Mouse (Mus musculus) heart, postnatal 0 days (tissue): ENCODE results near the gene Trim2. TPM values are rescaled to one million over a fixed set of nuclear protein-coding genes. Genes with fewer than 3 reads are reported as not detected.
A peak's percentile ranks its signal among the peaks of the same experiment; 100 is the strongest.

Experiments
- ATAC-seq: fragments of 200-750 bp; cut with Nextera tagmentation; 2 replicates; pipeline ENCODE4 v1.8.0; 2017; ENCODE audit warnings: low read depth, moderate number of reproducible peaks, moderate library complexity; ENCODE audit not compliant: insufficient read depth
- DNase-seq: peaks from one replicate; pipeline ENCODE4 v3.0.0-alpha.2; 2016; ENCODE audit warnings: low spot score
- H3K27ac ChIP-seq: fragments of 300-500 bp; sonication (generic); 2 replicates; pipeline ENCODE4 v1.5.1; 2014; ENCODE audit warnings: low read depth, mild to moderate bottlenecking
- H3K27me3 ChIP-seq: fragments of 300-500 bp; sonication (generic); 2 replicates; pipeline ENCODE4 v1.6.1; 2014; ENCODE audit warnings: low read length, mixed read lengths; ENCODE audit not compliant: control insufficient read depth, insufficient read depth
- H3K36me3 ChIP-seq: fragments of 300-500 bp; sonication (generic); replicated peaks from 2 replicates; pipeline ENCODE4 v1.6.1; 2014; ENCODE audit warnings: low read length, mixed read lengths; ENCODE audit not compliant: control insufficient read depth, insufficient read depth
- H3K4me1 ChIP-seq: fragments of 300-500 bp; sonication (generic); 2 replicates; pipeline ENCODE4 v1.6.1; 2014; ENCODE audit warnings: antibody characterized with exemption; ENCODE audit not compliant: control insufficient read depth, insufficient read depth
- H3K4me2 ChIP-seq: fragments of 300-500 bp; sonication (generic); 2 replicates; pipeline ENCODE4 v1.6.1; 2014; ENCODE audit warnings: low read depth, mild to moderate bottlenecking, low read length, moderate library complexity
- H3K4me3 ChIP-seq: fragments of 300-500 bp; sonication (generic); 2 replicates; pipeline ENCODE4 v1.5.1; 2014; ENCODE audit warnings: low read depth, low read length
- H3K9ac ChIP-seq: fragments of 300-500 bp; sonication (generic); replicated peaks from 2 replicates; pipeline ENCODE4 v1.6.1; 2014; ENCODE audit warnings: low read depth, low read length, mixed read lengths
- H3K9me3 ChIP-seq: fragments of 300-500 bp; sonication (generic); replicated peaks from 2 replicates; pipeline ENCODE4 v1.6.1; 2016; ENCODE audit warnings: low read length; ENCODE audit not compliant: control insufficient read depth
- CTCF ChIP-seq: IDR thresholded peaks from 2 replicates; pipeline ENCODE4 v1.5.1; 2016; ENCODE audit warnings: antibody characterized with exemption, control low read depth, low read depth
- EP300 ChIP-seq: IDR thresholded peaks from 2 replicates; pipeline ENCODE4 v1.6.1; 2016; ENCODE audit warnings: antibody characterized with exemption, low read depth
- WGBS: fragments of 180-500 bp; shearing (Covaris S2); extraction: QIAGEN DNeasy Blood & Tissue Kit; methylation state at CpG from one replicate; pipeline ENCODE4 v1.1.7; 2014; 5-methylcytosine and 5-hydroxymethylcytosine counted together
- polyA plus RNA-seq: library from polyadenylated mRNA; unstranded; fragments of >200 nt; fragmentation: Nextera tagmentation; extraction: Ambion mirVana; gene quantifications from 2 replicates; pipeline ENCODE4 v1.2.1, GENCODE M21; 2015
- total RNA-seq: library from RNA; depleted of rRNA; stranded (reverse); fragments of >200 nt; gene quantifications from 2 replicates; pipeline ENCODE4 v1.2.3, GENCODE M21; 2014; ENCODE audit warnings: low replicate concordance

Trim2 gene
- total and polyA plus RNA-seq, 2 experiments from 2014 or later: 6.0 to 6.1 TPM

DNA sequence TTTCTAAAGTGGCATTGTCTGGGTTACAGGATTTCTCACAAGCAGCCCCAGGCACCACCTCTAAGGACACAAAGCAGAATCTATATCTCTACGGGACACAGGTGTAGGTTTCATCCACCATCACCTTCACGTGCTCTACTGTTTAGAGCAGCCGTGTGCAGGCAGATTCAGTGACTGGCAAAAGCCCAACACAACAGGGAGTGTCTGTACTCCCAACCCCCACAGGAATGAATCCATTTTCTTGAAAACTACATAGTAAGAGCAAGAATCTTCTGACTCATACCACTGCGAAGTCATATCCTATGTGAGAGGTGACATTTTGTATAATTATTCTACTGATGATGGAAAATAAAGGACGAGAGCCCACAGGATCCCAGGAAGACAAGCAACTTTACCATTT lies 5.6 kb upstream of the Trim2 start:
- Histone ChIP-seq H3K4me3 (no peak overlapping the region), H3K27ac (no peak overlapping the region), H3K36me3 (no peaks in the 10 kb centered on the region), H3K9me3 (no peaks in the 10 kb centered on the region), H3K9ac (no peak overlapping the region), H3K27me3 (no peaks in the 10 kb centered on the region), H3K4me1 (peaks cover 12% of the 10 kb centered on the region), H3K4me2 (no peak overlapping the region)
- no peak for ATAC-seq
- 68% methylated on average over 5 of the region's 5 CpGs for WGBS
- no peak for TF ChIP-seq EP300
- DNase-seq: no peak

DNA sequence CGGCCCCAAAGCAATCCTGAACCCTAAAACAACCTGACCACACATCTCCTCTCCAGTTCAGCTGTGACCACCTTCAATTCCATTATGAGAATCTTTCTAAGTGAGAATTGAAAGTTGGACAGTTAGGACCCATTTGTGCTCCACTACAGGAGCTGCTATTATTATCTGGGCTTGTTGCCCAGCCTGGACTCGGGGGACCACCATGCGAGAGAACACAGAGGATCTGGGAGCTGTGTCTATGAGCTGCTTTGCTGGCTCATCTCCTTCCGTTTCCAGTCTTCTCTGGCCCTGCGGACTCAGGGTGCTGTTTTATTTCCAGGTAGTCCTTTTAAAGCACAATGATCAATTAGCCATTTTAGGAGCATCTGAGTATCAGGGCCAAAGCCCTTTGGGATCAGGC lies 839 bp upstream of the Trim2 start:
- Histone ChIP-seq H3K4me2 (no peak overlapping the region), H3K4me1 (peaks cover 13% of the 10 kb centered on the region), H3K9ac (no peak overlapping the region), H3K36me3 (no peaks in the 10 kb centered on the region), H3K9me3 (no peaks in the 10 kb centered on the region), H3K27me3 (peaks cover 37% of the 10 kb centered on the region), H3K4me3 (no peak overlapping the region), H3K27ac (no peak overlapping the region)
- ATAC-seq: no peak
- TF ChIP-seq EP300 (no peak), CTCF (no peak)
- WGBS: 65% methylated on average over 5 of the region's 5 CpGs
- DNase-seq: no peak

GRCm38 (mm10) chr3:84305722-84306510 lies 761 bp downstream of the Trim2 start:
- TF ChIP-seq EP300: no peak
- no peak for TF ChIP-seq CTCF
- Histone ChIP-seq H3K4me1 (peaks cover 13% of the 10 kb centered on the region), H3K27me3 (peaks cover 40% of the 10 kb centered on the region), H3K36me3 (no peaks in the 10 kb centered on the region), H3K9ac (no peak overlapping the region), H3K4me3 (0 out of 2 replicates have a peak overlapping the region, but pooled peaks have one; percentile 49), H3K4me2 (no peak overlapping the region), H3K27ac (no peak overlapping the region), H3K9me3 (no peaks in the 10 kb centered on the region)
- DNase-seq (no peak), ATAC-seq (no peak)
- WGBS: 65% methylated on average over 15 of the region's 15 CpGs

GRCm38 (mm10) chr3:84305010-84305692 lies 1.5 kb downstream of the Trim2 start:
- no peaks in the 10 kb centered on the region for H3K9me3 ChIP-seq
- peaks cover 13% of the 10 kb centered on the region for H3K4me1 ChIP-seq
- peak overlapping the region; percentile 83 for H3K4me2 ChIP-seq
- TF ChIP-seq EP300 (no peak), CTCF (no peak)
- no peak overlapping the region for H3K9ac ChIP-seq
- DNase-seq (no peak), ATAC-seq (no peak)
- no peak overlapping the region for H3K27ac ChIP-seq
- peak overlapping the region; percentile 49 for H3K4me3 ChIP-seq
- no peaks in the 10 kb centered on the region for H3K36me3 ChIP-seq
- peaks cover 40% of the 10 kb centered on the region for H3K27me3 ChIP-seq
- WGBS: 4% methylated on average over 28 of the region's 28 CpGs

- peak; percentile 51; the same call in 1 of the 2 replicates for ATAC-seq
- H3K4me1 ChIP-seq: peaks cover 13% of the 10 kb centered on the region
These were observed 2.2 kb downstream of the Trim2 start for GRCm38 (mm10) chr3:84304339-84305009.

More at GRCm38 (mm10) chr3:84304339-84305009, 2.2 kb downstream of the Trim2 start:
- H3K36me3 ChIP-seq: no peaks in the 10 kb centered on the region
- TF ChIP-seq EP300 (no peak), CTCF (peak; percentile 43)
- no peak overlapping the region for H3K27ac ChIP-seq
- under 1% methylated on average over 32 of the region's 32 CpGs for WGBS
- H3K9ac ChIP-seq: peak overlapping the region; percentile 17; the same call in 1 of the 2 replicates
- H3K4me3 ChIP-seq: peak overlapping the region; percentile 49
- DNase-seq: peak; percentile 59
- peak overlapping the region; percentile 83 for H3K4me2 ChIP-seq
- no peaks in the 10 kb centered on the region for H3K9me3 ChIP-seq
- H3K27me3 ChIP-seq: peaks cover 40% of the 10 kb centered on the region
